Mouse (Mus musculus): Measurements from ENCODE around the gene Tbx6. TPM values are rescaled to one million over a fixed set of nuclear protein-coding genes. Genes with fewer than 3 reads are reported as not detected.

Gene Tbx6
- polyA plus RNA-seq, 1 experiment, result 2.2 TPM

- peak; percentile 70 for DNase-seq
- H3K4me1 ChIP-seq (ENCODE audit: control insufficient read depth, insufficient read depth, low read length), result peaks cover 19% of the 10 kb centered on the region
- H3K27me3 ChIP-seq (ENCODE audit: control insufficient read depth, insufficient read depth, low read length), result no peaks in the 10 kb centered on the region
- no peak for TF ChIP-seq CTCF (IDR thresholded peaks at IDR 0.05; ENCODE audit: borderline replicate concordance, insufficient read depth, low read depth, low read length)
- TF ChIP-seq POLR2A (IDR thresholded peaks at IDR 0.05; ENCODE audit: borderline replicate concordance, insufficient read depth, low read length), result no peak
- H3K4me3 ChIP-seq (replicated peaks; ENCODE audit: insufficient read depth, low read depth, low read length), result peak within 1 kb of the TSS; percentile 100
- under 1% methylated on average over 21 of the region's 21 CpGs for WGBS
- H3K27ac ChIP-seq (ENCODE audit: insufficient read depth, low read length), result peak within 1 kb of the TSS; percentile 99
Observed at GRCm38 (mm10) chr7:126797411-126798126, 16.3 kb downstream of the Tbx6 start, which contains the start of gene Fam57b. Gene Fam57b, plus strand, starts transcription at chr7:126797668.

GRCm38 (mm10) chr7:126798127-126799049, 17.1 kb downstream of the Tbx6 start:
- H3K27me3 ChIP-seq (ENCODE audit: control insufficient read depth, insufficient read depth, low read length), result no peaks in the 10 kb centered on the region
- H3K4me1 ChIP-seq (ENCODE audit: control insufficient read depth, insufficient read depth, low read length), result peaks cover 19% of the 10 kb centered on the region
- WGBS, result under 1% methylated on average over 40 of the region's 40 CpGs
- no peak for TF ChIP-seq POLR2A (IDR thresholded peaks at IDR 0.05; ENCODE audit: borderline replicate concordance, insufficient read depth, low read length)
- 0 out of 2 replicates have a peak, but pooled peaks have one; percentile 2 for TF ChIP-seq CTCF (IDR thresholded peaks at IDR 0.05; ENCODE audit: borderline replicate concordance, insufficient read depth, low read depth, low read length)
- DNase-seq, result peak; percentile 51 to 56
- H3K27ac ChIP-seq (ENCODE audit: insufficient read depth, low read length), result peak overlapping the region; percentile 99
- H3K4me3 ChIP-seq (replicated peaks; ENCODE audit: insufficient read depth, low read depth, low read length), result peak overlapping the region; percentile 100

GRCm38 (mm10) chr7:126799050-126799467, 17.8 kb downstream of the Tbx6 start:
- WGBS, result under 1% methylated on average over 36 of the region's 36 CpGs
- Histone ChIP-seq H3K4me3 (replicated peaks; ENCODE audit: insufficient read depth, low read depth, low read length) (peak overlapping the region; percentile 100), H3K4me1 (ENCODE audit: control insufficient read depth, insufficient read depth, low read length) (peaks cover 19% of the 10 kb centered on the region), H3K27ac (ENCODE audit: insufficient read depth, low read length) (peak overlapping the region; percentile 100), H3K27me3 (ENCODE audit: control insufficient read depth, insufficient read depth, low read length) (no peaks in the 10 kb centered on the region)
- DNase-seq, result peak; percentile 98 to 99
- TF ChIP-seq POLR2A (IDR thresholded peaks at IDR 0.05; ENCODE audit: borderline replicate concordance, insufficient read depth, low read length) (peak; percentile 98), CTCF (IDR thresholded peaks at IDR 0.05; ENCODE audit: borderline replicate concordance, insufficient read depth, low read depth, low read length) (no peak)

GRCm38 (mm10) chr7:126799468-126800268, 18.4 kb downstream of the Tbx6 start:
- TF ChIP-seq POLR2A (IDR thresholded peaks at IDR 0.05; ENCODE audit: borderline replicate concordance, insufficient read depth, low read length), result peak; percentile 82
- peak; percentile 39; the same call in 1 of the 2 replicates for TF ChIP-seq CTCF (IDR thresholded peaks at IDR 0.05; ENCODE audit: borderline replicate concordance, insufficient read depth, low read depth, low read length)
- Histone ChIP-seq H3K4me3 (replicated peaks; ENCODE audit: insufficient read depth, low read depth, low read length) (peak overlapping the region; percentile 92), H3K27me3 (ENCODE audit: control insufficient read depth, insufficient read depth, low read length) (no peaks in the 10 kb centered on the region), H3K4me1 (ENCODE audit: control insufficient read depth, insufficient read depth, low read length) (peaks cover 19% of the 10 kb centered on the region), H3K27ac (ENCODE audit: insufficient read depth, low read length) (peak overlapping the region; percentile 100)
- WGBS, result under 1% methylated on average over 38 of the region's 38 CpGs
- peak; percentile 83 to 90 for DNase-seq

- H3K4me3 ChIP-seq (replicated peaks; ENCODE audit: insufficient read depth, low read depth, low read length), result peak overlapping the region; percentile 92
- DNase-seq, result peak in 1 of 2 experiments; percentile 55
- TF ChIP-seq POLR2A (IDR thresholded peaks at IDR 0.05; ENCODE audit: borderline replicate concordance, insufficient read depth, low read length) (no peak), CTCF (IDR thresholded peaks at IDR 0.05; ENCODE audit: borderline replicate concordance, insufficient read depth, low read depth, low read length) (no peak)
- peak overlapping the region; percentile 100 for H3K27ac ChIP-seq (ENCODE audit: insufficient read depth, low read length)
- peaks cover 17% of the 10 kb centered on the region for H3K4me1 ChIP-seq (ENCODE audit: control insufficient read depth, insufficient read depth, low read length)
- H3K27me3 ChIP-seq (ENCODE audit: control insufficient read depth, insufficient read depth, low read length), result no peaks in the 10 kb centered on the region
- WGBS, result 20% methylated on average over 5 of the region's 5 CpGs
Observed at GRCm38 (mm10) chr7:126800269-126801056, 19.2 kb downstream of the Tbx6 start.

- Histone ChIP-seq H3K27ac (ENCODE audit: insufficient read depth, low read length) (peak overlapping the region; percentile 100), H3K27me3 (ENCODE audit: control insufficient read depth, insufficient read depth, low read length) (no peaks in the 10 kb centered on the region), H3K4me1 (ENCODE audit: control insufficient read depth, insufficient read depth, low read length) (peaks cover 12% of the 10 kb centered on the region), H3K4me3 (replicated peaks; ENCODE audit: insufficient read depth, low read depth, low read length) (no peak overlapping the region)
- TF ChIP-seq CTCF (IDR thresholded peaks at IDR 0.05; ENCODE audit: borderline replicate concordance, insufficient read depth, low read depth, low read length) (no peak), POLR2A (IDR thresholded peaks at IDR 0.05; ENCODE audit: borderline replicate concordance, insufficient read depth, low read length) (no peak)
- no peak for DNase-seq
- WGBS, result 87% methylated on average over 16 of the region's 16 CpGs
Observed at GRCm38 (mm10) chr7:126801057-126801422, 19.8 kb downstream of the Tbx6 start.
